Mouse (Mus musculus): ENCODE measurements around the gene Haghl. TPM values are rescaled to one million over a fixed set of nuclear protein-coding genes. Genes with fewer than 3 reads are reported as not detected.

Haghl gene
- polyA plus RNA-seq, 1 experiment from 2014 or later = 114 TPM

GRCm38 (mm10) chr17:25828223-25828594, 42.7 kb upstream of the Haghl start:
- WGBS = 83% methylated on average over 8 of the region's 8 CpGs
- ATAC-seq (ENCODE audit: low FRiP score, low read depth) = no peak
- Histone ChIP-seq H3K4me2 (replicated peaks) (peak overlapping the region; percentile 84), H3K27ac (replicated peaks) (peak overlapping the region; percentile 91), H3K36me3 (peaks cover 46% of the 10 kb centered on the region), H3K4me3 (peak overlapping the region; percentile 67), H3K27me3 (no peaks in the 10 kb centered on the region), H3K9me3 (no peaks in the 10 kb centered on the region), H3K9ac (replicated peaks) (peak overlapping the region; percentile 84; the same call in 1 of the 2 replicates), H3K4me1 (peaks cover 60% of the 10 kb centered on the region)

- peaks cover 63% of the 10 kb centered on the region for H3K4me1 ChIP-seq
- WGBS = 93% methylated on average over 22 of the region's 22 CpGs
- peak overlapping the region; percentile 91; the same call in 1 of the 2 replicates for H3K27ac ChIP-seq (replicated peaks)
- no peak overlapping the region for H3K9ac ChIP-seq (replicated peaks)
- H3K9me3 ChIP-seq = no peaks in the 10 kb centered on the region
- peak overlapping the region; percentile 84; the same call in 1 of the 2 replicates for H3K4me2 ChIP-seq (replicated peaks)
- H3K27me3 ChIP-seq = peaks cover under 1% of the 10 kb centered on the region; the same call in 1 of the 2 replicates
- ATAC-seq (ENCODE audit: low FRiP score, low read depth) = no peak
- H3K36me3 ChIP-seq = peaks cover 46% of the 10 kb centered on the region
- no peak overlapping the region; the same call in 1 of the 2 replicates for H3K4me3 ChIP-seq
These were observed 42.2 kb upstream of the Haghl start for GRCm38 (mm10) chr17:25827546-25828222.

GRCm38 (mm10) chr17:25827011-25827410, 41.5 kb upstream of the Haghl start:
- WGBS = 96% methylated on average over 13 of the region's 13 CpGs

GRCm38 (mm10) chr17:25825984-25826570, 40.6 kb upstream of the Haghl start:
- no peaks in the 10 kb centered on the region for H3K9me3 ChIP-seq
- H3K4me3 ChIP-seq = no peak overlapping the region
- 96% methylated on average over 27 of the region's 27 CpGs for WGBS
- no peak overlapping the region for H3K27ac ChIP-seq (replicated peaks)
- peaks cover 53% of the 10 kb centered on the region for H3K4me1 ChIP-seq
- no peak overlapping the region for H3K9ac ChIP-seq (replicated peaks)
- ATAC-seq (ENCODE audit: low FRiP score, low read depth) = no peak
- peaks cover 40% of the 10 kb centered on the region for H3K36me3 ChIP-seq
- peaks cover 5% of the 10 kb centered on the region; the same call in 1 of the 2 replicates for H3K27me3 ChIP-seq
- H3K4me2 ChIP-seq (replicated peaks) = no peak overlapping the region

More at GRCm38 (mm10) chr17:25827011-25827410, 41.5 kb upstream of the Haghl start:
- Histone ChIP-seq H3K27ac (replicated peaks) (no peak overlapping the region), H3K36me3 (peaks cover 46% of the 10 kb centered on the region), H3K4me2 (replicated peaks) (no peak overlapping the region), H3K9ac (replicated peaks) (no peak overlapping the region), H3K4me3 (no peak overlapping the region), H3K27me3 (peaks cover 5% of the 10 kb centered on the region; the same call in 1 of the 2 replicates), H3K4me1 (peaks cover 63% of the 10 kb centered on the region), H3K9me3 (no peaks in the 10 kb centered on the region)
- ATAC-seq (ENCODE audit: low FRiP score, low read depth) = no peak

GRCm38 (mm10) chr17:25825311-25825710, 39.8 kb upstream of the Haghl start:
- Histone ChIP-seq H3K27me3 (peaks cover 11% of the 10 kb centered on the region), H3K9ac (replicated peaks) (peak overlapping the region; percentile 33), H3K4me1 (peaks cover 46% of the 10 kb centered on the region)

GRCm38 (mm10) chr17:25824362-25825142, 39.1 kb upstream of the Haghl start:
- peak overlapping the region; percentile 95 for H3K4me2 ChIP-seq (replicated peaks)
- H3K27me3 ChIP-seq = peaks cover 19% of the 10 kb centered on the region
- peak overlapping the region; percentile 75; the same call in 1 of the 2 replicates for H3K9ac ChIP-seq (replicated peaks)
- ATAC-seq (ENCODE audit: low FRiP score, low read depth) = no peak
- peak overlapping the region; percentile 60 for H3K4me3 ChIP-seq
- H3K27ac ChIP-seq (replicated peaks) = no peak overlapping the region
- peaks cover 24% of the 10 kb centered on the region for H3K36me3 ChIP-seq
- WGBS = 76% methylated on average over 17 of the region's 17 CpGs
- peaks cover 39% of the 10 kb centered on the region for H3K4me1 ChIP-seq
- no peaks in the 10 kb centered on the region for H3K9me3 ChIP-seq

More at GRCm38 (mm10) chr17:25825311-25825710, 39.8 kb upstream of the Haghl start:
- 89% methylated on average over 6 of the region's 6 CpGs for WGBS
- peaks cover 32% of the 10 kb centered on the region for H3K36me3 ChIP-seq
- H3K27ac ChIP-seq (replicated peaks) = no peak overlapping the region
- ATAC-seq (ENCODE audit: low FRiP score, low read depth) = no peak
- H3K4me3 ChIP-seq = no peak overlapping the region
- H3K4me2 ChIP-seq (replicated peaks) = peak overlapping the region; percentile 95; the same call in 1 of the 2 replicates
- H3K9me3 ChIP-seq = no peaks in the 10 kb centered on the region

GRCm38 (mm10) chr17:25823452-25823851, 38.0 kb upstream of the Haghl start, which contains the start of gene Wdr24:
TSS of gene Wdr24 (plus strand) at chr17:25823627.
- peak within 1 kb of the TSS; percentile 75 for H3K9ac ChIP-seq (replicated peaks)
- WGBS = under 1% methylated on average over 18 of the region's 18 CpGs
- peaks cover 24% of the 10 kb centered on the region for H3K36me3 ChIP-seq
- peak within 1 kb of the TSS; percentile 95 for H3K4me2 ChIP-seq (replicated peaks)
- ATAC-seq (ENCODE audit: low FRiP score, low read depth) = peak; percentile 57
- H3K9me3 ChIP-seq = no peaks in the 10 kb centered on the region
- H3K27ac ChIP-seq (replicated peaks) = peak within 1 kb of the TSS; percentile 43; the same call in 1 of the 2 replicates
- H3K4me3 ChIP-seq = peak within 1 kb of the TSS; percentile 60
- peaks cover 41% of the 10 kb centered on the region for H3K4me1 ChIP-seq
- H3K27me3 ChIP-seq = peaks cover 30% of the 10 kb centered on the region

GRCm38 (mm10) chr17:25818851-25819780, 33.6 kb upstream of the Haghl start:
- Histone ChIP-seq H3K27ac (replicated peaks) (no peak overlapping the region), H3K4me3 (peak overlapping the region; percentile 7; the same call in 1 of the 2 replicates), H3K36me3 (peaks cover 20% of the 10 kb centered on the region), H3K9me3 (no peaks in the 10 kb centered on the region), H3K4me2 (replicated peaks) (peak overlapping the region; percentile 35), H3K4me1 (peaks cover 18% of the 10 kb centered on the region), H3K27me3 (peaks cover 41% of the 10 kb centered on the region), H3K9ac (replicated peaks) (peak overlapping the region; percentile 42; the same call in 1 of the 2 replicates)
- no peak for ATAC-seq (ENCODE audit: low FRiP score, low read depth)
- WGBS = 6% methylated on average over 46 of the region's 46 CpGs

GRCm38 (mm10) chr17:25817662-25818061, 32.2 kb upstream of the Haghl start:
- Histone ChIP-seq H3K36me3 (peaks cover 20% of the 10 kb centered on the region), H3K27ac (replicated peaks) (no peak overlapping the region), H3K27me3 (peaks cover 49% of the 10 kb centered on the region), H3K9ac (replicated peaks) (no peak overlapping the region), H3K9me3 (no peaks in the 10 kb centered on the region), H3K4me1 (peaks cover 20% of the 10 kb centered on the region), H3K4me3 (no peak overlapping the region), H3K4me2 (replicated peaks) (no peak overlapping the region)
- 86% methylated on average over 11 of the region's 11 CpGs for WGBS
- ATAC-seq (ENCODE audit: low FRiP score, low read depth) = no peak

- no peaks in the 10 kb centered on the region for H3K9me3 ChIP-seq
- 0 out of 2 replicates have a peak overlapping the region, but pooled peaks have one; percentile 4 for H3K9ac ChIP-seq (replicated peaks)
- H3K4me3 ChIP-seq = 0 out of 2 replicates have a peak overlapping the region, but pooled peaks have one; percentile 7
- H3K4me1 ChIP-seq = peaks cover 32% of the 10 kb centered on the region
- peaks cover 31% of the 10 kb centered on the region for H3K27me3 ChIP-seq
- no peak overlapping the region for H3K27ac ChIP-seq (replicated peaks)
- ATAC-seq (ENCODE audit: low FRiP score, low read depth) = no peak
- H3K4me2 ChIP-seq (replicated peaks) = peak overlapping the region; percentile 35
- peaks cover 20% of the 10 kb centered on the region for H3K36me3 ChIP-seq
- 4% methylated on average over 20 of the region's 20 CpGs for WGBS
These were observed 28.0 kb upstream of the Haghl start for GRCm38 (mm10) chr17:25813471-25813870.

- Histone ChIP-seq H3K4me2 (replicated peaks) (peak overlapping the region; percentile 79), H3K4me3 (peak overlapping the region; percentile 85; the same call in 1 of the 2 replicates), H3K36me3 (no peaks in the 10 kb centered on the region), H3K9me3 (no peaks in the 10 kb centered on the region), H3K27me3 (peaks cover 19% of the 10 kb centered on the region), H3K4me1 (peaks cover 39% of the 10 kb centered on the region), H3K27ac (replicated peaks) (no peak overlapping the region), H3K9ac (replicated peaks) (peak overlapping the region; percentile 96; the same call in 1 of the 2 replicates)
- no peak for ATAC-seq (ENCODE audit: low FRiP score, low read depth)
- 75% methylated on average over 4 of the region's 4 CpGs for WGBS
These were observed 25.4 kb upstream of the Haghl start for GRCm38 (mm10) chr17:25810890-25811289.
